Mouse (Mus musculus): ENCODE results near the gene Cdc25b. TPM values are rescaled to one million over a fixed set of nuclear protein-coding genes. Genes with fewer than 3 reads are reported as not detected.

Gene Cdc25b
- polyA plus RNA-seq, 1 experiment from 2014 or later, result 77.7 TPM

DNA sequence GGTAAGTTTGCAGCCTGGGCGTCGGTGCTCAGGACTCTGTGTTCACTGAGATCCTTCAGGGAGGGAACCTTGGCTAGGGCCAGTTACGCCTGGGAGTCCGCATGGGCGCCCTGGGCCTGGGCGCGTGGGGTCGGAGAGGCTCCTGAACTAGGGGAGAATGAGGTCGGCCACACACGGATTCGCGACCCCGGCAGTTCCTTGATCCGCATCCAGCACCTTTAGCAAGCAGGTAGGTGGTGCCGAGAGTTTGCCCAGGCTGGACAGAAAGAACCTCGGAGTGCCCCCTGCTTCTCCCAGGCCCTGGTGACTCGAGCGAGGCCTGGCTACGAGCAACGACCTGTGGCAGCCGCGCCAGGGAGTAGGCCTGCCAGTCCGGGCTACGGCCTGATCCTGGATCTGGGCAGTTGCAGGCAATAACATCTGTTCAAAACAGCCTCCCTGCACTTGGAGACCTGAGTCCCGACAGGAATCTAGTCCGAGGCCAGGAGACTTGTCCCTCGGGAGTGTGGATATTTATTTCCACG lies 47.4 kb downstream of the Cdc25b start:
- ATAC-seq (peak; percentile 47), DNase-seq (no peak)
- H3K4me2 ChIP-seq (ENCODE audit: low read depth, low read length), result peak overlapping the region; percentile 82
- WGBS (ENCODE audit: insufficient replicate concordance), result 6% methylated on average over 28 of the region's 28 CpGs
- H3K9ac ChIP-seq (replicated peaks), result peak overlapping the region; percentile 80
- no peaks in the 10 kb centered on the region; the same call in 1 of the 2 replicates for H3K36me3 ChIP-seq (replicated peaks; ENCODE audit: insufficient read depth, low read length)
- peak overlapping the region; percentile 59 for H3K4me3 ChIP-seq (ENCODE audit: low read depth, low read length)
- peak overlapping the region; percentile 89 for H3K27ac ChIP-seq (ENCODE audit: low read depth)
- no peaks in the 10 kb centered on the region for H3K27me3 ChIP-seq (ENCODE audit: insufficient read depth, low read length)
- no peaks in the 10 kb centered on the region for H3K9me3 ChIP-seq (ENCODE audit: low read length)
- TF ChIP-seq EP300 (IDR thresholded peaks at IDR 0.05; ENCODE audit: low read depth), result no peak
- TF ChIP-seq CTCF (IDR thresholded peaks at IDR 0.05; ENCODE audit: low read depth), result no peak
- H3K4me1 ChIP-seq (ENCODE audit: insufficient read depth), result peaks cover 27% of the 10 kb centered on the region

DNA sequence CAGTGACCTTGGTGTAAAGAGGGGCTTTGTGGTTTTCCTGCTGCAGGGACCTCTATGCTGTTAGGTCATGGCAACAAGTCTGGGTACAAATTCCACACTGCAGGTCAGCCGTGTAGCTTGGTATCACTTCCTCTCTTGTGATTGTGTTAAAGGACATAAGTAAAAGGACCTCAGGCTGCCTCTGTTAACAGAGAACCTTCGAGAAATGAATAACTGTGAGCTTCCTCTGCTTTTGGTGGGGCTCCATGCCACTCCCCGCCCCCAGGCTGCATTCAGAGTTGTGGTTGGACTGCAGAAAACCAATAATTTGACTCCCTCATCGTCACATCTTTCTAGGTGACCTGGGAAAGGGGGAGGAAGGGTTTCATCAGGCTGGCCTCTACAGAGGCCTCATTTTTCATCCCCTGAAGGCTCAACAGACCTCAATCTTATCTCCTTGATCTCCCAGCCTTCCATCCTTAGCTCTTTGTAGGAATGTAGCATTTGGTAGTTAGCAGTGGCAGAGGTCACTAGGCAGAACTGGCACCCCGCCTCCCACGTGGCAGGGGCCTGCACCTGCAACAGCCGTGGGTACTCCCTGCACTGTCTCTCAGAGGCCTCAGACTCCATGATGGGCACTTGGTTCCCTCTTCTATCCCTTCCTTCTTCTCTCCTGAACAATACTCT lies 48.4 kb downstream of the Cdc25b start:
- Histone ChIP-seq H3K36me3 (replicated peaks; ENCODE audit: insufficient read depth, low read length) (peaks cover 4% of the 10 kb centered on the region), H3K9me3 (ENCODE audit: low read length) (no peaks in the 10 kb centered on the region), H3K4me1 (ENCODE audit: insufficient read depth) (peaks cover 33% of the 10 kb centered on the region), H3K27me3 (ENCODE audit: insufficient read depth, low read length) (no peaks in the 10 kb centered on the region), H3K4me2 (ENCODE audit: low read depth, low read length) (peak overlapping the region; percentile 82), H3K4me3 (ENCODE audit: low read depth, low read length) (peak overlapping the region; percentile 59), H3K9ac (replicated peaks) (peak overlapping the region; percentile 80), H3K27ac (ENCODE audit: low read depth) (peak overlapping the region; percentile 89)
- DNase-seq (peak; percentile 74), ATAC-seq (peak; percentile 28)
- 29% methylated on average over 7 of the region's 7 CpGs for WGBS (ENCODE audit: insufficient replicate concordance)
- TF ChIP-seq EP300 (IDR thresholded peaks at IDR 0.05; ENCODE audit: low read depth) (no peak), CTCF (IDR thresholded peaks at IDR 0.05; ENCODE audit: low read depth) (no peak)

DNA sequence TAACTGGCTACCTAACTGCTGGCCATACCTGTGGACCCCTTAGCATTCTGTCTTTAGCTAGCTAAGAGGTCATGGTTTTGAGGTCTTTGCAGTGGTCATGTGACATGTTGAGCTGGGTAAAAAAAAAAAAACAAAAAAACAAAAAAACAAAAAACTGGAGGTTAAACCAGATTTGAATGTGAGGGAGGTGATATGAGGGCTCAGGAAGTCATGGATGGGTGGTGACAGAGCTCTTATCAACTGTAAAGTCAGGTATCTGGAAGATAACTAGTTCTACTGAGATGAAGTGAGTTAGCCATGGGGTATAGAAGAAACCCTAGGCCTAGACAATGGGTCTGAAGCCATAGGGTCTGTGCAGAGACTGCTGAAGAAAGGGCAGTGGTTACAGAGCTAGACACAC lies 55.4 kb downstream of the Cdc25b start:
- Histone ChIP-seq H3K4me2 (ENCODE audit: low read depth, low read length) (no peak overlapping the region), H3K27ac (ENCODE audit: low read depth) (no peak overlapping the region), H3K4me3 (ENCODE audit: low read depth, low read length) (no peak overlapping the region), H3K9ac (replicated peaks) (no peak overlapping the region), H3K4me1 (ENCODE audit: insufficient read depth) (peaks cover 10% of the 10 kb centered on the region; the same call in 1 of the 2 replicates), H3K27me3 (ENCODE audit: insufficient read depth, low read length) (no peaks in the 10 kb centered on the region), H3K36me3 (replicated peaks; ENCODE audit: insufficient read depth, low read length) (peaks cover 70% of the 10 kb centered on the region), H3K9me3 (ENCODE audit: low read length) (no peaks in the 10 kb centered on the region)
- ATAC-seq, result no peak
- TF ChIP-seq EP300 (IDR thresholded peaks at IDR 0.05; ENCODE audit: low read depth) (no peak), CTCF (IDR thresholded peaks at IDR 0.05; ENCODE audit: low read depth) (no peak)
- no peak for DNase-seq

DNA sequence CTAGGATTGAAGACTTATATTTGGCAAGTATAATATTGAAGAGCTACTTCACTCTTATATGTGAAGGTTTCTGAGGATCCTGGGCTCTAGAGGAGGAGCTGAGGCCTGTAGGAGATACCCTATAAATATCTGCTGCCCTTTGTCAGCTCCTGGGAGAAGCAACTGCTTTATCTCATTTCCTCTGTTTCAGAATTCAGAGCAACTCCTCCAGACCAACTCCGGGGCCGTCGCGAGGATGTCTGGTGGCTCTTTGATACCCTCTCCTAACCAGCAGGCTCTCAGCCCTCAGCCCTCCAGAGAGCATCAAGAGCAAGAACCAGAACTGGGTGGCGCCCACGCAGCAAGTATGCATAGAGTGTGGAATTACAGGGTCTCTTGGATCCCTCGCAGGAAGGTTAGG lies 56.2 kb downstream of the Cdc25b start:
- Histone ChIP-seq H3K27ac (ENCODE audit: low read depth) (no peak overlapping the region), H3K4me3 (ENCODE audit: low read depth, low read length) (no peak overlapping the region), H3K36me3 (replicated peaks; ENCODE audit: insufficient read depth, low read length) (peaks cover 74% of the 10 kb centered on the region), H3K9me3 (ENCODE audit: low read length) (no peaks in the 10 kb centered on the region), H3K9ac (replicated peaks) (no peak overlapping the region), H3K4me2 (ENCODE audit: low read depth, low read length) (no peak overlapping the region), H3K27me3 (ENCODE audit: insufficient read depth, low read length) (no peaks in the 10 kb centered on the region), H3K4me1 (ENCODE audit: insufficient read depth) (peaks cover 10% of the 10 kb centered on the region; the same call in 1 of the 2 replicates)
- TF ChIP-seq CTCF (IDR thresholded peaks at IDR 0.05; ENCODE audit: low read depth) (no peak), EP300 (IDR thresholded peaks at IDR 0.05; ENCODE audit: low read depth) (no peak)
- WGBS (ENCODE audit: insufficient replicate concordance), result 45% methylated on average over 7 of the region's 7 CpGs
- DNase-seq, result no peak
- no peak for ATAC-seq

Other genes starting within 250 kb of the Cdc25b start
- 0.07 and 0.26 TPM in 2 replicates for gene Gfra4, start 143.9 kb upstream of the Cdc25b start, polyA plus RNA-seq (2015; fragmentation: Nextera tagmentation; extraction: Ambion mirVana)
- 1.2 TPM in 2 replicates for gene Adam33, start 123.1 kb upstream of the Cdc25b start, polyA plus RNA-seq (2015; fragmentation: Nextera tagmentation; extraction: Ambion mirVana)
- 1.9 and 2.0 TPM in 2 replicates for gene Siglec1, start 100.2 kb upstream of the Cdc25b start, polyA plus RNA-seq (2015; fragmentation: Nextera tagmentation; extraction: Ambion mirVana)
- gene Hspa12b, start 59.7 kb upstream of the Cdc25b start, polyA plus RNA-seq (2015; fragmentation: Nextera tagmentation; extraction: Ambion mirVana), result 0.65 and 0.67 TPM in 2 replicates
- gene Gm11037, start 53.5 kb upstream of the Cdc25b start, polyA plus RNA-seq (2015; fragmentation: Nextera tagmentation; extraction: Ambion mirVana), result not detected in 2 replicates
- 58.1 and 61.6 TPM in 2 replicates for gene 1700037H04Rik, start 26.9 kb upstream of the Cdc25b start, polyA plus RNA-seq (2015; fragmentation: Nextera tagmentation; extraction: Ambion mirVana)
- gene Cenpb, start 6.9 kb upstream of the Cdc25b start, polyA plus RNA-seq (2015; fragmentation: Nextera tagmentation; extraction: Ambion mirVana), result 4.2 and 4.8 TPM in 2 replicates
- gene Spef1, start 333 bp downstream of the Cdc25b start, polyA plus RNA-seq (2015; fragmentation: Nextera tagmentation; extraction: Ambion mirVana), result 0.59 and 0.65 TPM in 2 replicates
- gene Ap5s1, start 20.1 kb downstream of the Cdc25b start, polyA plus RNA-seq (2015; fragmentation: Nextera tagmentation; extraction: Ambion mirVana), result 19.5 TPM in 2 replicates
- 21.2 and 22.1 TPM in 2 replicates for gene Mavs, start 47.1 kb downstream of the Cdc25b start, polyA plus RNA-seq (2015; fragmentation: Nextera tagmentation; extraction: Ambion mirVana)
- gene Pank2, start 75.5 kb downstream of the Cdc25b start, polyA plus RNA-seq (2015; fragmentation: Nextera tagmentation; extraction: Ambion mirVana), result 17.2 and 21.3 TPM in 2 replicates
- gene Rnf24, start 165.9 kb downstream of the Cdc25b start, polyA plus RNA-seq (2015; fragmentation: Nextera tagmentation; extraction: Ambion mirVana), result 0.50 and 0.94 TPM in 2 replicates